Mouse (Mus musculus): ENCODE data around the gene Rybp.

- TF ChIP-seq CTCF (IDR thresholded peaks at IDR 0.05): no peak
- no peak for TF ChIP-seq POLR2A (IDR thresholded peaks at IDR 0.05; ENCODE audit: insufficient read depth, low read depth, low read length)
These were observed 1.8 kb upstream of the Rybp start for GRCm38 (mm10) chr6:100289058-100289457.
